In genomic region chr19:44815111-44815510, GRCm38 (mm10) we compare ENCODE assay signal across 33 mouse cellular contexts. TPM values are rescaled to one million over a fixed set of nuclear protein-coding genes. Genes with fewer than 3 reads are reported as not detected.
DNase-seq lines count a peak whose midpoint lies in the region; ATAC-seq lines count a peak whose summit lies in the region.
"Had no signal": no experiment of that assay in that cellular context is flagged by ENCODE, and none has a peak within 500 bp of the region (broad histone marks: within the 10 kb centered on the region; RNA-seq: fewer than 3 reads in every experiment).

No protein-coding gene starts in this region.

- no peak overlapping the region for H3K9ac ChIP-seq in kidney, embryonic 14.5 days (ENCODE audit: low read depth, low read length)
- H3K9ac ChIP-seq: embryonic facial prominence, embryonic 12.5 days; embryonic facial prominence, embryonic 15.5 days; forebrain, postnatal 0 days; hindbrain, embryonic 13.5 days had no signal

- no peak overlapping the region for H3K27ac ChIP-seq in kidney, embryonic 14.5 days (ENCODE audit: low read depth, low read length)
- H3K27ac ChIP-seq: embryonic facial prominence, embryonic 12.5 days; embryonic facial prominence, embryonic 15.5 days; gastrocnemius, adult 2 months; hindbrain, embryonic 13.5 days; hindbrain, postnatal 0 days had no signal

- no peak for ATAC-seq in kidney, embryonic 14.5 days (ENCODE audit: low FRiP score, low TSS enrichment)
- ATAC-seq: forebrain, embryonic 14.5 days; forebrain, postnatal 0 days; hindbrain, postnatal 0 days; Patski had no signal

- peak; percentile 27 for DNase-seq in kidney, adult 11 months
- peak; percentile 35 for DNase-seq in kidney, adult 9 months
- no peak for DNase-seq in kidney, adult 18-20 months
- peak; percentile 22 to 69 for DNase-seq in kidney, postnatal 25 days
- no peak for DNase-seq in left cerebral cortex, adult 18-20 months (ENCODE audit: low spot score in 2 of 2)
- DNase-seq: adrenal gland, adult 2 months; adrenal gland, postnatal 14 days; B cell, adult 2 months; cerebellum, adult 11 months; cerebellum, adult 2 months; cerebellum, adult 9-11 months; cerebellum, postnatal 25 days; forebrain, postnatal 0 days; gastrocnemius, adult 2 months; gastrocnemius, postnatal 14 days; heart, adult 11 months had no signal

- no peak overlapping the region for H3K4me3 ChIP-seq in kidney, embryonic 14.5 days (ENCODE audit: low read length)
- H3K4me3 ChIP-seq: embryonic facial prominence, embryonic 12.5 days; embryonic facial prominence, embryonic 15.5 days; gastrocnemius, adult 2 months; hindbrain, embryonic 13.5 days had no signal

- H3K36me3 ChIP-seq in kidney, embryonic 14.5 days (ENCODE audit: control insufficient read depth, insufficient read depth, low read length), result peaks cover 66% of the 10 kb centered on the region
- H3K36me3 ChIP-seq: embryonic facial prominence, embryonic 12.5 days; embryonic facial prominence, embryonic 15.5 days; G1E had no signal

- peaks cover 22% of the 10 kb centered on the region; the same call in 1 of the 2 replicates for H3K4me1 ChIP-seq in kidney, embryonic 14.5 days (ENCODE audit: control insufficient read depth, insufficient read depth, low read length)
- H3K4me1 ChIP-seq: embryonic facial prominence, embryonic 15.5 days had no signal

- no peak overlapping the region for H3K4me2 ChIP-seq in kidney, embryonic 14.5 days (replicated peaks; ENCODE audit: low read depth, low read length)
- H3K4me2 ChIP-seq: embryonic facial prominence, embryonic 12.5 days; embryonic facial prominence, embryonic 15.5 days; heart, embryonic 11.5 days; hindbrain, embryonic 13.5 days had no signal

- 87% methylated on average over 3 of the region's 3 CpGs for WGBS in kidney, embryonic 14.5 days

- no peaks in the 10 kb centered on the region for H3K9me3 ChIP-seq in kidney, embryonic 14.5 days (ENCODE audit: control insufficient read depth, low read length)
- H3K9me3 ChIP-seq: embryonic facial prominence, embryonic 12.5 days; embryonic facial prominence, embryonic 15.5 days; G1E; hindbrain, embryonic 13.5 days had no signal

- H3K27me3 ChIP-seq in kidney, embryonic 14.5 days (ENCODE audit: control insufficient read depth, insufficient read depth, low read length), result no peaks in the 10 kb centered on the region
- H3K27me3 ChIP-seq: CH12.LX; embryonic facial prominence, embryonic 15.5 days; Patski had no signal

RNA-seq across cellular contexts. Expression of gene Pax2, which starts 59.3 kb away (rescaled TPM):
- 43.3 and 55.9 TPM in 2 replicates for polyA plus RNA-seq in kidney, embryonic 14.5 days (2014; fragmentation: Nextera tagmentation; extraction: Ambion mirVana)
- under 1 TPM; 0.23 to 0.42 TPM for total RNA-seq in left cerebral cortex, adult 18-20 months (2021)
- total RNA-seq: adrenal gland, adult 2 months; adrenal gland, postnatal 14 days; CH12.LX; common myeloid progenitor, adult 5-6 weeks; gastrocnemius, adult 2 months; gastrocnemius, postnatal 14 days; gastrocnemius, postnatal 4 days; heart, adult 8-10 months; heart, postnatal 25 days; hematopoietic stem cell, adult 5-6 weeks had no signal
- polyA plus RNA-seq: adrenal gland, adult 2 months; G1E; heart, embryonic 11.5 days; heart, embryonic 14.5 days; heart, postnatal 0 days had no signal

Comparison
In these comparisons a context has a peak if more than half of its experiments do, and no peak if none do; other contexts are left out.
1. DNase-seq: peak in kidney, adult 11 months (single experiment), kidney, adult 9 months (single experiment) and kidney, postnatal 25 days (2 of 2); none in kidney, adult 18-20 months (single experiment) and left cerebral cortex, adult 18-20 months (0 of 2).